8 mouse cellular contexts compared by ENCODE assay signal in genomic region chr16:20517216-20517615, GRCm38 (mm10). TPM values are rescaled to one million over a fixed set of nuclear protein-coding genes. Genes with fewer than 3 reads are reported as not detected.
DNase-seq lines count a peak whose midpoint lies in the region; ATAC-seq and TF ChIP-seq lines count a peak whose summit lies in the region.

No protein-coding gene starts in this region.

- TF ChIP-seq POLR2A in heart, adult 2 months (IDR thresholded peaks at IDR 0.05; ENCODE audit: insufficient read depth, low read depth, low read length): no peak

- peaks cover 2% of the 10 kb centered on the region; the same call in 1 of the 2 replicates for H3K79me2 ChIP-seq in heart, adult 2 months (replicated peaks; ENCODE audit: control insufficient read depth, insufficient read depth, low read length)

- H3K27ac ChIP-seq in heart, adult 2 months: peak overlapping the region; percentile 91
- H3K27ac ChIP-seq in heart, embryonic 15.5 days: peak overlapping the region; percentile 98
- peak overlapping the region; percentile 88 for H3K27ac ChIP-seq in liver, embryonic 13.5 days
- peak overlapping the region; percentile 95 for H3K27ac ChIP-seq in stomach, embryonic 15.5 days

- H3K27me3 ChIP-seq in heart, adult 2 months (ENCODE audit: control insufficient read depth, insufficient read depth, low read length): no peaks in the 10 kb centered on the region
- no peaks in the 10 kb centered on the region for H3K27me3 ChIP-seq in heart, embryonic 15.5 days
- no peaks in the 10 kb centered on the region for H3K27me3 ChIP-seq in liver, embryonic 13.5 days
- no peaks in the 10 kb centered on the region for H3K27me3 ChIP-seq in stomach, embryonic 15.5 days (replicated peaks)

- H3K4me2 ChIP-seq in heart, embryonic 15.5 days: peak overlapping the region; percentile 90
- H3K4me2 ChIP-seq in liver, embryonic 13.5 days: peak overlapping the region; percentile 95
- H3K4me2 ChIP-seq in stomach, embryonic 15.5 days: peak overlapping the region; percentile 83

- peak; percentile 17 for ATAC-seq in heart, embryonic 15.5 days (replicated peaks; ENCODE audit: insufficient number of reproducible peaks, insufficient read depth, low FRiP score, low read depth)
- ATAC-seq in liver, embryonic 13.5 days (ENCODE audit: low read depth): peak; percentile 41
- ATAC-seq in stomach, embryonic 15.5 days (ENCODE audit: insufficient read depth, low FRiP score, low read depth): no peak; the same call in 1 of the 2 replicates

- H3K4me1 ChIP-seq in heart, adult 2 months (ENCODE audit: control insufficient read depth, insufficient read depth, low read length): no peaks in the 10 kb centered on the region; the same call in 1 of the 2 replicates
- H3K4me1 ChIP-seq in heart, embryonic 15.5 days (replicated peaks): peaks cover 26% of the 10 kb centered on the region
- H3K4me1 ChIP-seq in liver, embryonic 13.5 days (replicated peaks): peaks cover 49% of the 10 kb centered on the region
- H3K4me1 ChIP-seq in stomach, embryonic 15.5 days: peaks cover 11% of the 10 kb centered on the region; the same call in 1 of the 2 replicates

- no peak for DNase-seq in heart, adult 2 months
- DNase-seq in heart, postnatal 36 days: no peak
- peak; percentile 24 for DNase-seq in urinary bladder, postnatal 14 days (ENCODE audit: low spot score)
- DNase-seq in urinary bladder, adult 2 months (ENCODE audit: low spot score): no peak
- no peak for DNase-seq in liver, embryonic 13.5 days
- DNase-seq in urinary bladder, postnatal 36 days (ENCODE audit: low spot score in 2 of 2): no peak

- TF ChIP-seq EP300 in heart, adult 2 months (IDR thresholded peaks at IDR 0.05; ENCODE audit: insufficient read depth, low read depth, low read length): no peak

- peak overlapping the region; percentile 89 for H3K4me3 ChIP-seq in heart, adult 2 months
- H3K4me3 ChIP-seq in heart, embryonic 15.5 days: peak overlapping the region; percentile 100
- peak overlapping the region; percentile 95 for H3K4me3 ChIP-seq in liver, embryonic 13.5 days (replicated peaks)
- H3K4me3 ChIP-seq in stomach, embryonic 15.5 days (replicated peaks): peak overlapping the region; percentile 99

- no peaks in the 10 kb centered on the region for H3K9me3 ChIP-seq in heart, embryonic 15.5 days (replicated peaks)
- no peaks in the 10 kb centered on the region for H3K9me3 ChIP-seq in liver, embryonic 13.5 days (replicated peaks)
- no peaks in the 10 kb centered on the region for H3K9me3 ChIP-seq in stomach, embryonic 15.5 days

- TF ChIP-seq CTCF in heart, adult 2 months (IDR thresholded peaks at IDR 0.05): no peak

- H3K9ac ChIP-seq in heart, adult 2 months (ENCODE audit: low read depth, low read length): peak overlapping the region; percentile 90
- H3K9ac ChIP-seq in heart, embryonic 15.5 days: peak overlapping the region; percentile 100
- peak overlapping the region; percentile 97 for H3K9ac ChIP-seq in liver, embryonic 13.5 days
- peak overlapping the region; percentile 99 for H3K9ac ChIP-seq in stomach, embryonic 15.5 days

- H3K36me3 ChIP-seq in heart, adult 2 months (ENCODE audit: control insufficient read depth, insufficient read depth, low read length): no peaks in the 10 kb centered on the region
- no peaks in the 10 kb centered on the region; the same call in 1 of the 2 replicates for H3K36me3 ChIP-seq in heart, embryonic 15.5 days
- peaks cover 13% of the 10 kb centered on the region; the same call in 1 of the 2 replicates for H3K36me3 ChIP-seq in liver, embryonic 13.5 days
- peaks cover 7% of the 10 kb centered on the region; the same call in 1 of the 2 replicates for H3K36me3 ChIP-seq in stomach, embryonic 15.5 days

- under 1% methylated on average over 26 of the region's 26 CpGs for WGBS in heart, adult 2 months
- WGBS in heart, embryonic 15.5 days: under 1% methylated on average over 26 of the region's 26 CpGs
- WGBS in liver, embryonic 13.5 days (ENCODE audit: insufficient replicate concordance): under 1% methylated on average over 26 of the region's 26 CpGs
- 0% methylated on average over 26 of the region's 26 CpGs for WGBS in stomach, embryonic 15.5 days

- intact Hi-C loops in heart, adult 2 months (cut with DNase I): loop anchor here (1.0 to 5.0 kb wide), 3 partner anchors 17 to 135 kb away; partner anchors contain the start of genes Alg3, Eef1akmt4, Gm49333 and Psmd2
- intact Hi-C loops in heart, postnatal 36 days (cut with DNase I): loop anchor here (1.0 to 5.0 kb wide), 3 partner anchors 18 to 95 kb away; partner anchors contain the start of genes Alg3, Eef1akmt4, Eif2b5 and Gm49333

RNA-seq across cellular contexts. Expression of gene Dvl3, which starts 0.4 kb away (rescaled TPM):
- total RNA-seq in heart, adult 2 months (2021): 10 to 100 TPM; 46.0 to 49.7 TPM
- polyA plus RNA-seq in heart, adult 2 months (2012; rRNA removed): 28.7 and 32.9 TPM in 2 replicates
- 10 to 100 TPM; 44.9 to 47.2 TPM for total RNA-seq in heart, postnatal 36 days (2021)
- 22.5 and 38.0 TPM in 2 replicates for polyA plus RNA-seq in urinary bladder, adult 2 months (2012; rRNA removed)
- polyA plus RNA-seq in heart, embryonic 15.5 days (2015; fragmentation: Nextera tagmentation; extraction: Ambion mirVana): 16.9 and 24.3 TPM in 2 replicates
- 3.7 and 4.8 TPM in 2 replicates for polyA plus RNA-seq in liver, embryonic 13.5 days (2015; fragmentation: Nextera tagmentation; extraction: Ambion mirVana)
- polyA plus RNA-seq in stomach, embryonic 15.5 days (2015; fragmentation: Nextera tagmentation; extraction: Ambion mirVana): 21.2 and 26.9 TPM in 2 replicates

RNA-seq across cellular contexts. Expression of gene Ap2m1, which starts 18.1 kb away (rescaled TPM):
- total RNA-seq in heart, adult 2 months (2021): 100 to 1,000 TPM; 195 to 211 TPM
- 307 and 322 TPM in 2 replicates for polyA plus RNA-seq in heart, adult 2 months (2012; rRNA removed)
- total RNA-seq in heart, postnatal 36 days (2021): 100 to 1,000 TPM; 210 to 214 TPM
- polyA plus RNA-seq in urinary bladder, adult 2 months (2012; rRNA removed): 411 and 488 TPM in 2 replicates
- 440 and 469 TPM in 2 replicates for polyA plus RNA-seq in heart, embryonic 15.5 days (2015; fragmentation: Nextera tagmentation; extraction: Ambion mirVana)
- 413 and 466 TPM in 2 replicates for polyA plus RNA-seq in liver, embryonic 13.5 days (2015; fragmentation: Nextera tagmentation; extraction: Ambion mirVana)
- 518 and 580 TPM in 2 replicates for polyA plus RNA-seq in stomach, embryonic 15.5 days (2015; fragmentation: Nextera tagmentation; extraction: Ambion mirVana)

RNA-seq across cellular contexts. Expression of gene Eif2b5, which starts 18.6 kb away (rescaled TPM):
- total RNA-seq in heart, adult 2 months (2021): 10 to 100 TPM; 49.9 to 60.1 TPM
- polyA plus RNA-seq in heart, adult 2 months (2012; rRNA removed): 26.0 and 40.5 TPM in 2 replicates
- total RNA-seq in heart, postnatal 36 days (2021): 10 to 100 TPM; 54.4 to 64.3 TPM
- polyA plus RNA-seq in urinary bladder, adult 2 months (2012; rRNA removed): 33.2 and 34.2 TPM in 2 replicates
- polyA plus RNA-seq in heart, embryonic 15.5 days (2015; fragmentation: Nextera tagmentation; extraction: Ambion mirVana): 66.6 and 75.9 TPM in 2 replicates
- polyA plus RNA-seq in liver, embryonic 13.5 days (2015; fragmentation: Nextera tagmentation; extraction: Ambion mirVana): 71.1 and 75.5 TPM in 2 replicates
- polyA plus RNA-seq in stomach, embryonic 15.5 days (2015; fragmentation: Nextera tagmentation; extraction: Ambion mirVana): 90.2 and 95.0 TPM in 2 replicates

RNA-seq across cellular contexts. Expression of gene Abcf3, which starts 31.2 kb away (rescaled TPM):
- 10 to 100 TPM; 72.9 to 74.4 TPM for total RNA-seq in heart, adult 2 months (2021)
- polyA plus RNA-seq in heart, adult 2 months (2012; rRNA removed): 36.0 and 52.5 TPM in 2 replicates
- 10 to 100 TPM; 62.6 to 65.9 TPM for total RNA-seq in heart, postnatal 36 days (2021)
- polyA plus RNA-seq in urinary bladder, adult 2 months (2012; rRNA removed): 40.8 and 41.5 TPM in 2 replicates
- polyA plus RNA-seq in heart, embryonic 15.5 days (2015; fragmentation: Nextera tagmentation; extraction: Ambion mirVana): 47.1 and 50.5 TPM in 2 replicates
- 27.0 and 27.9 TPM in 2 replicates for polyA plus RNA-seq in liver, embryonic 13.5 days (2015; fragmentation: Nextera tagmentation; extraction: Ambion mirVana)
- 50.6 and 65.0 TPM in 2 replicates for polyA plus RNA-seq in stomach, embryonic 15.5 days (2015; fragmentation: Nextera tagmentation; extraction: Ambion mirVana)
